Mouse (Mus musculus) lung, postnatal 0 days (tissue): ENCODE measurements at regions not wholly inside any gene's neighbourhood (a gene's known extent, or its start where the extent isn't known, plus 50 kb on each side); places are given as distances from the start of the nearest gene placed in this dataset.
A peak's percentile ranks its signal among the peaks of the same experiment; 100 is the strongest.

Source experiments
- ATAC-seq: fragments of 200-750 bp; cut with Nextera tagmentation; 2 replicates; pipeline ENCODE4 v1.8.0; 2017; ENCODE audit warnings: moderate library complexity
- DNase-seq: peaks from one replicate; pipeline ENCODE4 v3.0.0-alpha.2; 2016; ENCODE audit warnings: low spot score
- H3K27ac ChIP-seq: fragments of 300-500 bp; sonication (generic); 2 replicates; pipeline ENCODE4 v1.5.1; 2014; ENCODE audit warnings: antibody characterized with exemption, mild to moderate bottlenecking, low read length, mixed read lengths
- H3K27me3 ChIP-seq: fragments of 300-500 bp; sonication (generic); replicated peaks from 2 replicates; pipeline ENCODE4 v1.6.1; 2014; ENCODE audit warnings: low read length, mixed read lengths; ENCODE audit not compliant: insufficient read depth
- H3K36me3 ChIP-seq: fragments of 300-500 bp; sonication (generic); 2 replicates; pipeline ENCODE4 v1.6.1; 2014; ENCODE audit warnings: low read length, mixed read lengths; ENCODE audit not compliant: insufficient read depth
- H3K4me1 ChIP-seq: fragments of 300-500 bp; sonication (generic); 2 replicates; pipeline ENCODE4 v1.6.1; 2014; ENCODE audit warnings: antibody characterized with exemption, low read depth, low read length, mixed read lengths; ENCODE audit not compliant: insufficient read depth
- H3K4me2 ChIP-seq: fragments of 300-500 bp; sonication (generic); replicated peaks from 2 replicates; pipeline ENCODE4 v1.6.1; 2014; ENCODE audit warnings: low read depth, mild to moderate bottlenecking, low read length, moderate library complexity, mixed read lengths
- H3K4me3 ChIP-seq: fragments of 300-500 bp; sonication (generic); 2 replicates; pipeline ENCODE4 v1.5.1; 2014; ENCODE audit warnings: low read depth, low read length
- H3K9ac ChIP-seq: fragments of 300-500 bp; sonication (generic); replicated peaks from 2 replicates; pipeline ENCODE4 v1.6.1; 2014; ENCODE audit warnings: low read depth, mild to moderate bottlenecking
- H3K9me3 ChIP-seq: fragments of 300-500 bp; sonication (generic); 2 replicates; pipeline ENCODE4 v1.6.1; 2016; ENCODE audit warnings: low read length, mixed read lengths
- CTCF ChIP-seq: IDR thresholded peaks from 2 replicates; pipeline ENCODE4 v1.5.1; 2016; ENCODE audit warnings: antibody characterized with exemption, mild to moderate bottlenecking
- EP300 ChIP-seq: IDR thresholded peaks from 2 replicates; pipeline ENCODE4 v1.6.1; 2016; ENCODE audit warnings: antibody characterized with exemption, mild to moderate bottlenecking, control low read depth
- WGBS: fragments of 180-500 bp; shearing (Covaris S2); extraction: QIAGEN DNeasy Blood & Tissue Kit; methylation state at CpG from one replicate; pipeline ENCODE4 v1.1.7; 2014; 5-methylcytosine and 5-hydroxymethylcytosine counted together

- TF ChIP-seq EP300 (peak; percentile 99), CTCF (no peak)
- no peak overlapping the region for H3K4me3 ChIP-seq
- no peak overlapping the region for H3K27ac ChIP-seq
- H3K27me3 ChIP-seq = no peaks in the 10 kb centered on the region
- H3K4me1 ChIP-seq = no peaks in the 10 kb centered on the region
- H3K9me3 ChIP-seq = no peaks in the 10 kb centered on the region
- ATAC-seq = peak; percentile 99
- no peak overlapping the region for H3K9ac ChIP-seq
- peak; percentile 90 for DNase-seq
- WGBS = 46% methylated on average over 4 of the region's 4 CpGs
- no peak overlapping the region for H3K4me2 ChIP-seq
- H3K36me3 ChIP-seq = no peaks in the 10 kb centered on the region
These were observed 199.1 kb upstream of the Egflam start for GRCm38 (mm10) chr15:7597335-7597734.

- Histone ChIP-seq H3K4me1 (no peaks in the 10 kb centered on the region), H3K4me3 (no peak overlapping the region), H3K27me3 (no peaks in the 10 kb centered on the region), H3K27ac (no peak overlapping the region), H3K9me3 (no peaks in the 10 kb centered on the region), H3K4me2 (no peak overlapping the region), H3K9ac (no peak overlapping the region), H3K36me3 (no peaks in the 10 kb centered on the region)
- DNase-seq (no peak), ATAC-seq (no peak)
- TF ChIP-seq CTCF (no peak), EP300 (no peak)
These were observed 199.6 kb upstream of the Egflam start for GRCm38 (mm10) chr15:7597805-7598204.

- Histone ChIP-seq H3K4me2 (no peak overlapping the region), H3K36me3 (no peaks in the 10 kb centered on the region), H3K9me3 (no peaks in the 10 kb centered on the region), H3K4me1 (no peaks in the 10 kb centered on the region), H3K27ac (no peak overlapping the region), H3K27me3 (no peaks in the 10 kb centered on the region), H3K4me3 (no peak overlapping the region), H3K9ac (no peak overlapping the region)
- DNase-seq = no peak
- no peak for ATAC-seq
- 90% methylated on average over 2 of the region's 2 CpGs for WGBS
- TF ChIP-seq EP300 = no peak
- TF ChIP-seq CTCF = no peak
These were observed 203.3 kb upstream of the Egflam start for GRCm38 (mm10) chr15:7601540-7601939.

GRCm38 (mm10) chr15:7604847-7605246 is 205.8 kb upstream of the Gdnf start:
- Histone ChIP-seq H3K4me3 (no peak overlapping the region), H3K9ac (no peak overlapping the region), H3K27ac (no peak overlapping the region), H3K27me3 (no peaks in the 10 kb centered on the region), H3K4me1 (no peaks in the 10 kb centered on the region), H3K36me3 (no peaks in the 10 kb centered on the region), H3K4me2 (no peak overlapping the region), H3K9me3 (no peaks in the 10 kb centered on the region)
- DNase-seq = no peak
- no peak for ATAC-seq
- 79% methylated on average over 3 of the region's 3 CpGs for WGBS
- TF ChIP-seq EP300 = no peak
- TF ChIP-seq CTCF = no peak

- Histone ChIP-seq H3K4me1 (no peaks in the 10 kb centered on the region), H3K36me3 (no peaks in the 10 kb centered on the region), H3K4me2 (no peak overlapping the region), H3K9me3 (no peaks in the 10 kb centered on the region), H3K27me3 (no peaks in the 10 kb centered on the region), H3K4me3 (no peak overlapping the region), H3K9ac (no peak overlapping the region), H3K27ac (no peak overlapping the region)
- TF ChIP-seq EP300 = no peak
- TF ChIP-seq CTCF = no peak
- no peak for DNase-seq
- no peak for ATAC-seq
- WGBS = 56% methylated on average over 2 of the region's 2 CpGs
These were observed 192.7 kb upstream of the Gdnf start for GRCm38 (mm10) chr15:7617954-7618353.

GRCm38 (mm10) chr15:7623026-7623425 is 187.6 kb upstream of the Gdnf start:
- H3K9me3 ChIP-seq = no peaks in the 10 kb centered on the region
- TF ChIP-seq EP300 = no peak
- TF ChIP-seq CTCF = no peak
- H3K4me3 ChIP-seq = no peak overlapping the region
- no peaks in the 10 kb centered on the region for H3K36me3 ChIP-seq
- H3K4me2 ChIP-seq = no peak overlapping the region
- no peak for DNase-seq
- WGBS = 48% methylated on average over 2 of the region's 2 CpGs
- no peak overlapping the region for H3K9ac ChIP-seq
- H3K27ac ChIP-seq = no peak overlapping the region
- ATAC-seq = no peak
- no peaks in the 10 kb centered on the region for H3K4me1 ChIP-seq
- 0 out of 2 replicates have a peak, but pooled peaks cover 2% of the 10 kb centered on the region for H3K27me3 ChIP-seq
